17 mouse cellular contexts compared by ENCODE assay signal in genomic region chr5:116209378-116210091, GRCm38 (mm10).
DNase-seq lines count a peak whose midpoint lies in the region; ATAC-seq lines count a peak whose summit lies in the region.
"Had no signal": no experiment of that assay in that cellular context is flagged by ENCODE, and none has a peak within 500 bp of the region (broad histone marks: within the 10 kb centered on the region; RNA-seq: fewer than 3 reads in every experiment).

No protein-coding gene starts in this region.

- no peak overlapping the region for H3K9ac ChIP-seq in kidney, embryonic 16.5 days (replicated peaks; ENCODE audit: low read length)
- no peak overlapping the region for H3K9ac ChIP-seq in forebrain, embryonic 13.5 days
- 0 out of 2 replicates have a peak overlapping the region, but pooled peaks have one; percentile 27 for H3K9ac ChIP-seq in hindbrain, embryonic 15.5 days
- H3K9ac ChIP-seq in neural tube, embryonic 13.5 days: no peak overlapping the region
- H3K9ac ChIP-seq: heart, embryonic 12.5 days; limb, embryonic 15.5 days; lung, embryonic 14.5 days had no signal

- no peak overlapping the region for H3K4me2 ChIP-seq in kidney, embryonic 16.5 days (replicated peaks; ENCODE audit: low read depth, low read length)
- H3K4me2 ChIP-seq in forebrain, embryonic 13.5 days: peak overlapping the region; percentile 42
- H3K4me2 ChIP-seq in hindbrain, embryonic 15.5 days: peak overlapping the region; percentile 34; the same call in 1 of the 2 replicates
- H3K4me2 ChIP-seq in neural tube, embryonic 13.5 days: 0 out of 2 replicates have a peak overlapping the region, but pooled peaks have one; percentile 11
- H3K4me2 ChIP-seq: heart, embryonic 12.5 days; limb, embryonic 15.5 days; lung, embryonic 14.5 days had no signal

- no peaks in the 10 kb centered on the region for H3K9me3 ChIP-seq in kidney, embryonic 16.5 days (ENCODE audit: low read length)
- H3K9me3 ChIP-seq in forebrain, embryonic 13.5 days (replicated peaks): no peaks in the 10 kb centered on the region
- H3K9me3 ChIP-seq in hindbrain, embryonic 15.5 days: no peaks in the 10 kb centered on the region
- H3K9me3 ChIP-seq in neural tube, embryonic 13.5 days: no peaks in the 10 kb centered on the region
- H3K9me3 ChIP-seq: heart, embryonic 12.5 days; limb, embryonic 15.5 days had no signal

- peak; percentile 20; the same call in 1 of the 2 replicates for ATAC-seq in kidney, embryonic 16.5 days (ENCODE audit: low FRiP score, low TSS enrichment)
- ATAC-seq in forebrain, embryonic 13.5 days: peak; percentile 44
- peak; percentile 65; the same call in 1 of the 2 replicates for ATAC-seq in hindbrain, embryonic 15.5 days (ENCODE audit: low FRiP score, low read depth)
- peak; percentile 45; the same call in 1 of the 2 replicates for ATAC-seq in neural tube, embryonic 13.5 days (ENCODE audit: low read depth)

- H3K27me3 ChIP-seq in kidney, embryonic 16.5 days (ENCODE audit: insufficient read depth, low read length): no peaks in the 10 kb centered on the region
- H3K27me3 ChIP-seq in forebrain, embryonic 13.5 days: no peaks in the 10 kb centered on the region
- H3K27me3 ChIP-seq in hindbrain, embryonic 15.5 days: no peaks in the 10 kb centered on the region
- no peaks in the 10 kb centered on the region for H3K27me3 ChIP-seq in neural tube, embryonic 13.5 days
- H3K27me3 ChIP-seq: heart, embryonic 12.5 days; limb, embryonic 15.5 days had no signal

- no peaks in the 10 kb centered on the region for H3K36me3 ChIP-seq in kidney, embryonic 16.5 days (ENCODE audit: insufficient read depth, low read length)
- no peaks in the 10 kb centered on the region for H3K36me3 ChIP-seq in forebrain, embryonic 13.5 days (ENCODE audit: poor library complexity, severe bottlenecking)
- no peaks in the 10 kb centered on the region for H3K36me3 ChIP-seq in hindbrain, embryonic 15.5 days
- H3K36me3 ChIP-seq in neural tube, embryonic 13.5 days: no peaks in the 10 kb centered on the region
- H3K36me3 ChIP-seq: heart, embryonic 12.5 days; limb, embryonic 15.5 days had no signal

- 0 out of 2 replicates have a peak overlapping the region, but pooled peaks have one; percentile 18 for H3K27ac ChIP-seq in kidney, embryonic 16.5 days (ENCODE audit: low read length)
- peak overlapping the region; percentile 84 for H3K27ac ChIP-seq in forebrain, embryonic 13.5 days
- H3K27ac ChIP-seq in hindbrain, embryonic 15.5 days (replicated peaks): peak overlapping the region; percentile 79
- H3K27ac ChIP-seq in neural tube, embryonic 13.5 days (replicated peaks): peak overlapping the region; percentile 70
- H3K27ac ChIP-seq: left cerebral cortex, adult 2 months; limb, embryonic 15.5 days had no signal

- no peak overlapping the region for H3K4me3 ChIP-seq in kidney, embryonic 16.5 days (ENCODE audit: low read length)
- no peak overlapping the region for H3K4me3 ChIP-seq in forebrain, embryonic 13.5 days
- H3K4me3 ChIP-seq in hindbrain, embryonic 15.5 days: no peak overlapping the region
- no peak overlapping the region for H3K4me3 ChIP-seq in neural tube, embryonic 13.5 days
- H3K4me3 ChIP-seq: erythroblast, embryonic 14.5 days; heart, embryonic 12.5 days; left cerebral cortex, adult 2 months; limb, embryonic 15.5 days had no signal

- DNase-seq in kidney, postnatal 14 days: no peak
- DNase-seq in gastrocnemius, postnatal 36 days: no peak
- no peak for DNase-seq in ovary, postnatal 10 days (ENCODE audit: low spot score)
- no peak for DNase-seq in frontal cortex, postnatal 36 days (ENCODE audit: low spot score in 2 of 2)
- DNase-seq: adrenal gland, postnatal 36 days; cerebellum, adult 11-12 months; gastrocnemius, postnatal 10 days; kidney, postnatal 25 days; lung, embryonic 14.5 days had no signal

- WGBS in kidney, embryonic 16.5 days: 52% methylated on average over 10 of the region's 11 CpGs
- 28% methylated on average over 11 of the region's 11 CpGs for WGBS in forebrain, embryonic 13.5 days
- WGBS in hindbrain, embryonic 15.5 days: 20% methylated on average over 11 of the region's 11 CpGs
- 27% methylated on average over 11 of the region's 11 CpGs for WGBS in neural tube, embryonic 13.5 days

- intact Hi-C loops in gastrocnemius, postnatal 36 days (cut with DNase I): loop anchor here (5.0 kb wide), 1 partner anchor 87 kb away; no protein-coding TSS in a partner anchor

- H3K4me1 ChIP-seq in kidney, embryonic 16.5 days (ENCODE audit: insufficient read depth, low read length): peaks cover 6% of the 10 kb centered on the region
- peaks cover 36% of the 10 kb centered on the region for H3K4me1 ChIP-seq in forebrain, embryonic 13.5 days
- H3K4me1 ChIP-seq in hindbrain, embryonic 15.5 days (replicated peaks): peaks cover 23% of the 10 kb centered on the region
- peaks cover 29% of the 10 kb centered on the region for H3K4me1 ChIP-seq in neural tube, embryonic 13.5 days (replicated peaks)
- H3K4me1 ChIP-seq: limb, embryonic 15.5 days had no signal

Comparison
In these comparisons a context has a peak if more than half of its experiments do, and no peak if none do; other contexts are left out.
1. H3K27ac ChIP-seq: peak in every context shown above with its lines; median percentile 84 in forebrain, embryonic 13.5 days; 79 in hindbrain, embryonic 15.5 days; 70 in neural tube, embryonic 13.5 days; 18 in kidney, embryonic 16.5 days.